Mouse (Mus musculus) heart, embryonic 13.5 days (tissue): ENCODE results near the gene Gpt2. TPM values are rescaled to one million over a fixed set of nuclear protein-coding genes. Genes with fewer than 3 reads are reported as not detected.

ENCODE experiments used
- ATAC-seq: fragments of 200-750 bp; cut with Nextera tagmentation; 2 replicates; pipeline ENCODE4 v1.8.0; 2017; ENCODE audit warnings: moderate TSS enrichment; ENCODE audit not compliant: insufficient number of reproducible peaks, low FRiP score, low TSS enrichment; ENCODE audit errors: extremely low read depth
- H3K27ac ChIP-seq: fragments of 300-500 bp; sonication (generic); replicated peaks from 2 replicates; pipeline ENCODE4 v1.5.1; 2015; ENCODE audit warnings: moderate library complexity, mild to moderate bottlenecking, inconsistent platforms
- H3K27me3 ChIP-seq: fragments of 300-500 bp; sonication (generic); replicated peaks from 2 replicates; pipeline ENCODE4 v1.6.1; 2015; ENCODE audit warnings: mild to moderate bottlenecking, inconsistent platforms
- H3K36me3 ChIP-seq: fragments of 300-500 bp; sonication (generic); 2 replicates; pipeline ENCODE4 v1.6.1; 2015; ENCODE audit warnings: mild to moderate bottlenecking, inconsistent platforms
- H3K4me1 ChIP-seq: fragments of 300-500 bp; sonication (generic); 2 replicates; pipeline ENCODE4 v1.6.1; 2015; ENCODE audit warnings: inconsistent platforms
- H3K4me2 ChIP-seq: fragments of 300-500 bp; sonication (generic); 2 replicates; pipeline ENCODE4 v1.6.1; 2015; ENCODE audit warnings: inconsistent platforms, mild to moderate bottlenecking, moderate library complexity
- H3K4me3 ChIP-seq: fragments of 300-500 bp; sonication (generic); 2 replicates; pipeline ENCODE4 v1.5.1; 2015; ENCODE audit warnings: moderate library complexity, mild to moderate bottlenecking, inconsistent platforms
- H3K9ac ChIP-seq: fragments of 300-500 bp; sonication (generic); 2 replicates; pipeline ENCODE4 v1.6.1; 2015; ENCODE audit warnings: inconsistent platforms, mild to moderate bottlenecking, moderate library complexity
- H3K9me3 ChIP-seq: fragments of 300-500 bp; sonication (generic); 2 replicates; pipeline ENCODE4 v1.6.1; 2016; ENCODE audit warnings: inconsistent platforms
- WGBS: fragments of 180-500 bp; shearing (Covaris S2); methylation state at CpG from one replicate; pipeline ENCODE4 v1.1.7; 2015; ENCODE audit warnings: mixed read lengths; 5-methylcytosine and 5-hydroxymethylcytosine counted together
- polyA plus RNA-seq: library from polyadenylated mRNA; unstranded; fragments of >200 nt; fragmentation: Nextera tagmentation; extraction: Ambion mirVana; gene quantifications from 2 replicates; pipeline ENCODE4 v1.2.1, GENCODE M21; 2015

Gpt2 gene
- polyA plus RNA-seq, 1 experiment from 2014 or later, result 7.4 TPM

DNA sequence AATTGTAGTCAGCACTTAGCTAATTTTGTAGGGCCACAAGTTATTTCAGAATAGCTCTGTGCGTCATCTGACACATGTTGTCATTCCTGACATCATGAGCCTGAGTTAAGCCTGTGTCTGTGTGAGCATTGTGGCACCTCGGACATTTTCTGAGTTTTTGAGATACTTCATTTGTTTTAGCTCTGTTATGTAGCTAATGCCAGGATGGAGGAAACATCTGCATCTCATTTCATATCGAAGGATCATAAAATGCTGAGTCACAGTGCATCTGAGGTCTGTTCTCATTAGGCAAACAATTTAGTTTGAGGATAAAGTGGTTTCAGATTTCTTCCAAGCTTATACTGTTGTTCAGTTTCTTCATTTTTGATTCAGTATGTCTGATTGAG lies 65.2 kb downstream of the Gpt2 start:
- peaks cover 9% of the 10 kb centered on the region for H3K36me3 ChIP-seq
- 66% methylated on average over 3 of the region's 3 CpGs for WGBS
- no peaks in the 10 kb centered on the region for H3K9me3 ChIP-seq
- no peak overlapping the region for H3K4me3 ChIP-seq
- H3K27ac ChIP-seq, result no peak overlapping the region
- H3K4me2 ChIP-seq, result no peak overlapping the region
- H3K27me3 ChIP-seq, result no peaks in the 10 kb centered on the region
- ATAC-seq, result no peak
- H3K4me1 ChIP-seq, result peaks cover 23% of the 10 kb centered on the region
- H3K9ac ChIP-seq, result no peak overlapping the region

DNA sequence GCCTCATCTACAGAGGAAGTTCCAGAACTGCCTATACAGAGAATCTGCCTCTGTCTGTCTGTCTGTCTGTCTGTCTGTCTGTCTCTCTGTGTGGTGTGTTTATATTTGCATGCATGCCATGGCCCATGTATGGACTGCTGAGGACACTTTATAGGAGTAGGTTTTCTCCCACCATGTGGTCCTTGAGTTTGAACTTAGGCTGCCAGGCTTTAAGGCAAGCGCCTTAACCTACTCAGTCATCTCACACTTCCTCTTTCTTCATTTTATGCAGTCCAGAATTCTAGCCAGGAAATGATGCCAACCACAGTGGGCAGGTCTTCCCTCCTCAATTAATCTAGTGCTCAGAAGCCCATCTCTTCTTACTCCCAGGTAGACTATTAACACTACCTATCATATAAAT lies 66.8 kb downstream of the Gpt2 start:
- no peaks in the 10 kb centered on the region for H3K27me3 ChIP-seq
- no peaks in the 10 kb centered on the region for H3K36me3 ChIP-seq
- no peak overlapping the region for H3K4me2 ChIP-seq
- no peak overlapping the region for H3K9ac ChIP-seq
- no peak overlapping the region for H3K27ac ChIP-seq
- WGBS, result 84% methylated on average over 1 of the region's 1 CpGs
- H3K4me3 ChIP-seq, result no peak overlapping the region
- peaks cover 8% of the 10 kb centered on the region for H3K4me1 ChIP-seq
- no peak for ATAC-seq
- no peaks in the 10 kb centered on the region for H3K9me3 ChIP-seq

DNA sequence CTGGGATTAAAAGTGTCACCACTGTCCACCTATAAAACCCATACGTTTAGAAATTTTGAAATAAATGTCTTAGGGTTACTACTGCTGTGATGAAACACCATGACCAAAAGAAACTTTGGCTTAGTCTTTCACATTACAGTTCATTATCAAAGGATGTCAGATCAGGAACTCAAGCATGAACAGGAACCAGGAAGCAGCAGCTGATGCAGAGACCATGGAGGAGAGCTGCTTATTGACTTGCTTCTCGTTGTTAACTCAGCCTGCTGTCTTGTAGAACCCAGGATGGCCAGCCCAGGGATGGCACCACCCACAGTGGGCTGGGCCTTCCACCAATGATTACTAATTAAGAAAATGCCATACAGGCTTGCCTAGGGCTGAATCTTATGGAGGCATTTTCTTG lies 67.6 kb downstream of the Gpt2 start:
- no peak overlapping the region for H3K27ac ChIP-seq

GRCm38 (mm10) chr8:85563336-85563735 lies 71.0 kb downstream of the Gpt2 start:
- Histone ChIP-seq H3K9ac (no peak overlapping the region), H3K4me1 (no peaks in the 10 kb centered on the region), H3K4me3 (no peak overlapping the region), H3K4me2 (no peak overlapping the region), H3K9me3 (no peaks in the 10 kb centered on the region), H3K36me3 (no peaks in the 10 kb centered on the region), H3K27me3 (no peaks in the 10 kb centered on the region), H3K27ac (no peak overlapping the region)
- ATAC-seq, result no peak
- WGBS, result 83% methylated on average over 8 of the region's 8 CpGs

More for the DNA sequence above, 67.6 kb downstream of the Gpt2 start:
- Histone ChIP-seq H3K4me2 (no peak overlapping the region), H3K9me3 (no peaks in the 10 kb centered on the region), H3K9ac (no peak overlapping the region), H3K4me3 (no peak overlapping the region), H3K4me1 (peaks cover 7% of the 10 kb centered on the region), H3K27me3 (no peaks in the 10 kb centered on the region), H3K36me3 (no peaks in the 10 kb centered on the region)
- 55% methylated on average over 2 of the region's 2 CpGs for WGBS
- ATAC-seq, result no peak

DNA sequence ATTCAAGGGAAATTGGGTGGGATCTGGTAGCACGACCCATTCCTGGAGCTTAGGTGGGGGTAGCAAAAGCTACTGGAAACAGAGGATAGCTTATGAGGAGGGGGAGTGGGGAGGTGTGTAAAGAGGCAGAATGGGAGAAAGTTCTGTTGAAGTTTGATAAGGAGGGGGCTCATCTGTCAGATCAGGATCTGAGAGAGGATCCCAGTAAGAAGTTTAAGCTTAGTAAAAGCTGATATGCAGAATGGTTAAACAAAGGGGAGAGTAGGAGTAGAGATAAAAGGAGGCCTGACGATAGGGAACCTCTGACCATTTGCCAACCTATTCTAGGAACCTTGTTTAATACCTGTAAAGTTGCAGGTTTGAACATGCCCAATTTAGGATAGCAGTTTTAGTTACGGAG lies 72.8 kb downstream of the Gpt2 start:
- H3K4me3 ChIP-seq, result no peak overlapping the region
- ATAC-seq, result no peak
- H3K4me1 ChIP-seq, result no peaks in the 10 kb centered on the region
- H3K4me2 ChIP-seq, result no peak overlapping the region
- H3K36me3 ChIP-seq, result no peaks in the 10 kb centered on the region
- H3K27ac ChIP-seq, result no peak overlapping the region
- H3K9me3 ChIP-seq, result no peaks in the 10 kb centered on the region
- no peaks in the 10 kb centered on the region for H3K27me3 ChIP-seq
- 65% methylated on average over 3 of the region's 3 CpGs for WGBS
- no peak overlapping the region for H3K9ac ChIP-seq

DNA sequence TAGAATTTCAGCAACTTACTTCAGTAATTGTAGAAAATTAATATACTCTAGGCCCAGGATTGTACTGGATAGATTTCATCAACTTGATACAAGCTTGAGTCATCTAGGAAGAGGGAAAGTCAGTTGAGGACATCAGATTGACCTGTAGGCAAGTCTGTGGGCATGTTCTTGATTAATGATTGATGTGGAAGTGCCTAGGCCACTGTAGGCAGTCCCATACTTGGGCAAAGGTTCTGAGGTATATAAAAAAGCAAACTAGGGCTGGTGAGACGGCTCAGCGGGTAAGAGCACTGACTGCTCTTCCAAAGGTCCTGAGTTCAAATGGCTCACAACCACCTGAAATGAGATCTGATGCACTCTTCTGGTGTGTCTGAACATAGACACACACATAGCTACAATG lies 75.4 kb downstream of the Gpt2 start:
- no peaks in the 10 kb centered on the region for H3K36me3 ChIP-seq
- no peaks in the 10 kb centered on the region for H3K4me1 ChIP-seq
- H3K27ac ChIP-seq, result no peak overlapping the region
- no peak for ATAC-seq
- H3K4me3 ChIP-seq, result no peak overlapping the region
- 85% methylated on average over 2 of the region's 2 CpGs for WGBS
- H3K9me3 ChIP-seq, result no peaks in the 10 kb centered on the region
- H3K4me2 ChIP-seq, result no peak overlapping the region
- H3K27me3 ChIP-seq, result no peaks in the 10 kb centered on the region
- H3K9ac ChIP-seq, result no peak overlapping the region

GRCm38 (mm10) chr8:85570466-85570865 lies 78.1 kb downstream of the Gpt2 start:
- Histone ChIP-seq H3K4me1 (no peaks in the 10 kb centered on the region), H3K9me3 (no peaks in the 10 kb centered on the region), H3K9ac (no peak overlapping the region), H3K27ac (no peak overlapping the region), H3K4me2 (no peak overlapping the region), H3K4me3 (no peak overlapping the region), H3K36me3 (no peaks in the 10 kb centered on the region), H3K27me3 (no peaks in the 10 kb centered on the region)
- WGBS, result 71% methylated on average over 4 of the region's 4 CpGs
- ATAC-seq, result no peak

DNA sequence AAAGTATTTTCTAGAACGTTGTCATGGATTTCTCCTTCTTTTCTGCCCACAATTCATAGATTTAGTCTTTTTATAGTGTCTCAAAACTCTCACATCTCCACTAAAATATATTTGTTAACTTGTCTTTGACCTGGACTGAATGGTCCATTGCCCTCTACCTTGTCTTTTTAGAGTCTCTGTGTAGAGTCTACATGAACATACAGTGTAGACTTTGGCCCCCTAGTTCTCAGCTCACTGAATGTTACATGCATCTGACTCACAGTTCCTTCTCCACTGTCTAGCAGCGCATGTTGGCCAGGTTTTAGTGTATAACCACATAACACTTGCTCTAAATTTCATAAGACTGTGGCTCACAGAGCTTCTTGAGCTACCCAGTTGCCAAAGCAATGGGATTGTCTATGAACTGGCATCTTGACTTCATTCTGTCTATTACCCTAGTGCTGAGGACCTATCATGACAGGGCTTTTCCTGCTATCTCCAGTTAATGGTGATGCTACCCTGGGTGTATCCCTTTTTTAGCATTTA lies 81.7 kb downstream of the Gpt2 start:
- Histone ChIP-seq H3K4me3 (no peak overlapping the region), H3K9ac (no peak overlapping the region), H3K4me1 (no peaks in the 10 kb centered on the region), H3K4me2 (no peak overlapping the region), H3K36me3 (no peaks in the 10 kb centered on the region), H3K9me3 (no peaks in the 10 kb centered on the region), H3K27ac (no peak overlapping the region), H3K27me3 (no peaks in the 10 kb centered on the region)
- no peak for ATAC-seq
- 66% methylated on average over 2 of the region's 2 CpGs for WGBS

Other genes with a start within 250 kb of the Gpt2 start
- 66.2 and 69.6 TPM in 2 replicates for gene Orc6, start 192.9 kb upstream of the Gpt2 start, polyA plus RNA-seq
- gene Vps35, start 192.8 kb upstream of the Gpt2 start, polyA plus RNA-seq, result 103 and 107 TPM in 2 replicates
- 197 and 216 TPM in 2 replicates for gene Mylk3, start 106.2 kb upstream of the Gpt2 start, polyA plus RNA-seq
- 52.9 and 62.3 TPM in 2 replicates for gene 4921524J17Rik, start 59.7 kb upstream of the Gpt2 start, polyA plus RNA-seq
- 126 and 137 TPM in 2 replicates for gene Dnaja2, start 62.8 kb downstream of the Gpt2 start, polyA plus RNA-seq
- 3.5 and 3.9 TPM in 2 replicates for gene Neto2, start 208.3 kb downstream of the Gpt2 start, polyA plus RNA-seq